Mouse (Mus musculus) B cell, adult 62 days (primary cell): ENCODE measurements around the gene Ceacam20. TPM values are rescaled to one million over a fixed set of nuclear protein-coding genes. Genes with fewer than 3 reads are reported as not detected.

Source experiments
- total RNA-seq: library from RNA; stranded (reverse); gene quantifications from 4 replicates; pipeline ENCODE4 v1.2.4, GENCODE M21; 2023

The Ceacam20 gene
- total RNA-seq = not detected in 4 replicates

GRCm38 (mm10) chr7:19964985-19965579 is at the start of gene Ceacam20:
TSS of gene Ceacam20 (plus strand) at chr7:19965412.

GRCm38 (mm10) chr7:19920506-19921261 is 44.5 kb upstream of the Ceacam20 start, which contains the start of gene Pvr:
TSS of gene Pvr (minus strand) at chr7:19921160.

DNA sequence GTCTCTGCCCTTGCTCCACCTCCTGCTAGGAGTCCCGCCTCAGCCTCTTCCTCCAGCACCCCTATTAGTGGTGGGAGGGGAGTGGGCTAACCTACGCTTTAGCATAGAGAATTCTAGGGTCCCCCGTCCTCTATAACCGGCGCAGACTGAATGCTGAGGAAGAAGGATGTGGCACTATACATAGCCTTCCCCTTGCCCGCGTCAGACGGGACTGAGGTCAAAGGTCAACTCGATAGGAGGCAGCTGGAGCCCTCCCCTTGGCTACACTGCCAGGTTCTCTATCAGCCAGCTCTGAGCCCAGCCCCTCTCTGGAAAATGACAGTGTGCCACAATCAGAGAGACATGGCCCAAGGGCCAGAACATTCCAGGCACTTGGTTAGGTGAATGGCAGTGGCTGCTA is 14.6 kb upstream of the Ceacam20 start, which contains the start of gene Igsf23:
TSS of gene Igsf23 (minus strand) at position 168 of the 400 bp plus-strand sequence.

DNA sequence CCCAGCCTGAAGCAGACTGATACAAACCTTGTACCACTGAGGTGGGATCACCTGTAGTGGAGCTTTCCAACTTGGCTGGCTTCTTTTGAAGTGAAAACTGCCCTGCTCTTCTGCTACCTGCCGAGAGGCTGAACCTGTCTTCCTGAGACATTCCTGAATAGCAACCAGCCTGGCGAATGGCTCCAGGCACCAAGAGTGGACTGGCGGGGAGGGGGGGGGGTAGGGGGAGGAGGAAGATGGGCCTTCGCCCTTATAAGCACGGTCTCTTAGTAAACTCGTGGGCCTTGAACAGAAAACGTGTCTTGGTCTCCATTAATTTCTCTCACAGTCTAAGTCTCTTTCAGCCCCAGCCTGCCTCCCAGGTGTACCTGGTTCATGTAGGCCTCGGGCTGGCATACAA is 26.0 kb downstream of the Ceacam20 start, which contains the start of gene Nlrp9b:
TSS of gene Nlrp9b (plus strand) at position 301 of the 400 bp plus-strand sequence.

Other genes with a start within 250 kb of the Ceacam20 start
- 52.4 to 61.9 TPM (median 55.5 TPM) in 4 replicates for gene Tomm40, start 250.0 kb upstream of the Ceacam20 start, total RNA-seq
- gene Nectin2, start 214.9 kb upstream of the Ceacam20 start, total RNA-seq = not detected in 4 replicates
- not detected in 4 replicates for gene Bcam, start 194.4 kb upstream of the Ceacam20 start, total RNA-seq
- 1.2 to 3.7 TPM (median 2.1 TPM) in 3 of 4 replicates, not detected in the other for gene Cblc, start 168.6 kb upstream of the Ceacam20 start, total RNA-seq
- 57.3 to 76.7 TPM (median 71.4 TPM) in 4 replicates for gene Bcl3, start 142.6 kb upstream of the Ceacam20 start, total RNA-seq
- not detected in 4 replicates for gene Gm19345, start 113.4 kb upstream of the Ceacam20 start, total RNA-seq
- 13.2 to 20.2 TPM (median 15.3 TPM) in 4 replicates for gene Ceacam16, start 104.1 kb upstream of the Ceacam20 start, total RNA-seq
- gene Ceacam19, start 77.4 kb upstream of the Ceacam20 start, total RNA-seq = not detected in 4 replicates
- gene Pvr, start 44.3 kb upstream of the Ceacam20 start, total RNA-seq = 18.8 to 24.1 TPM (median 21.6 TPM) in 4 replicates
- not detected in 4 replicates for gene Igsf23, start 14.7 kb upstream of the Ceacam20 start, total RNA-seq
- gene Nlrp9b, start 26.1 kb downstream of the Ceacam20 start, total RNA-seq = not detected in 4 replicates
- not detected in 4 replicates for gene Vmn1r91, start 134.3 kb downstream of the Ceacam20 start, total RNA-seq
- not detected in 4 replicates for gene Gm16442, start 157.2 kb downstream of the Ceacam20 start, total RNA-seq
- not detected in 4 replicates for gene Vmn1r93, start 173.7 kb downstream of the Ceacam20 start, total RNA-seq
- not detected in 4 replicates for gene Vmn1r94, start 203.0 kb downstream of the Ceacam20 start, total RNA-seq
- gene Vmn1r95, start 228.3 kb downstream of the Ceacam20 start, total RNA-seq = not detected in 4 replicates
- not detected in 4 replicates for gene Gm6164, start 240.2 kb downstream of the Ceacam20 start, total RNA-seq